Mouse (Mus musculus) liver, embryonic 13.5 days (tissue): ENCODE results near the gene Efna1. TPM values are rescaled to one million over a fixed set of nuclear protein-coding genes. Genes with fewer than 3 reads are reported as not detected.

ENCODE experiments used
- ATAC-seq: fragments of 200-750 bp; cut with Nextera tagmentation; 2 replicates; pipeline ENCODE4 v1.8.0; 2017; ENCODE audit warnings: low read depth, mild to moderate bottlenecking, moderate number of reproducible peaks, moderate library complexity
- DNase-seq: peaks from one replicate; pipeline ENCODE4 v3.0.0; 2022
- H3K27ac ChIP-seq: fragments of 300-500 bp; sonication (generic); 2 replicates; pipeline ENCODE4 v1.5.1; 2015; ENCODE audit warnings: moderate library complexity, mild to moderate bottlenecking, inconsistent platforms
- H3K27me3 ChIP-seq: fragments of 300-500 bp; sonication (generic); 2 replicates; pipeline ENCODE4 v1.6.1; 2015; ENCODE audit warnings: mild to moderate bottlenecking, inconsistent platforms
- H3K36me3 ChIP-seq: fragments of 300-500 bp; sonication (generic); 2 replicates; pipeline ENCODE4 v1.6.1; 2015; ENCODE audit warnings: mild to moderate bottlenecking, inconsistent platforms
- H3K4me1 ChIP-seq: fragments of 300-500 bp; sonication (generic); replicated peaks from 2 replicates; pipeline ENCODE4 v1.6.1; 2015; ENCODE audit warnings: inconsistent platforms
- H3K4me2 ChIP-seq: fragments of 300-500 bp; sonication (generic); 2 replicates; pipeline ENCODE4 v1.6.1; 2015; ENCODE audit warnings: inconsistent platforms, mild to moderate bottlenecking, moderate library complexity
- H3K4me3 ChIP-seq: fragments of 300-500 bp; sonication (generic); replicated peaks from 2 replicates; pipeline ENCODE4 v1.5.1; 2015; ENCODE audit warnings: mild to moderate bottlenecking, inconsistent platforms
- H3K9ac ChIP-seq: fragments of 300-500 bp; sonication (generic); 2 replicates; pipeline ENCODE4 v1.6.1; 2015; ENCODE audit warnings: mild to moderate bottlenecking, inconsistent platforms
- H3K9me3 ChIP-seq: fragments of 300-500 bp; sonication (generic); replicated peaks from 2 replicates; pipeline ENCODE4 v1.6.1; 2016; ENCODE audit warnings: inconsistent platforms
- WGBS: fragments of 180-500 bp; shearing (Covaris S2); methylation state at CpG from one replicate; pipeline ENCODE4 v1.1.7; 2015; ENCODE audit not compliant: insufficient replicate concordance; 5-methylcytosine and 5-hydroxymethylcytosine counted together
- microRNA counts: library from miRNA; unstranded; fragments of <30 nt; microRNA quantifications from one replicate; lab custom pipeline; 2016
- microRNA-seq: library from miRNA; unstranded; fragments of <30 nt; microRNA quantifications from one replicate; pipeline ENCODE4, GENCODE M21; 2016
- polyA plus RNA-seq: library from polyadenylated mRNA; unstranded; fragments of >200 nt; fragmentation: Nextera tagmentation; extraction: Ambion mirVana; gene quantifications from 2 replicates; pipeline ENCODE4 v1.2.1, GENCODE M21; 2015

Efna1 gene
- polyA plus RNA-seq, 1 experiment from 2014 or later, result 4.3 TPM

DNA sequence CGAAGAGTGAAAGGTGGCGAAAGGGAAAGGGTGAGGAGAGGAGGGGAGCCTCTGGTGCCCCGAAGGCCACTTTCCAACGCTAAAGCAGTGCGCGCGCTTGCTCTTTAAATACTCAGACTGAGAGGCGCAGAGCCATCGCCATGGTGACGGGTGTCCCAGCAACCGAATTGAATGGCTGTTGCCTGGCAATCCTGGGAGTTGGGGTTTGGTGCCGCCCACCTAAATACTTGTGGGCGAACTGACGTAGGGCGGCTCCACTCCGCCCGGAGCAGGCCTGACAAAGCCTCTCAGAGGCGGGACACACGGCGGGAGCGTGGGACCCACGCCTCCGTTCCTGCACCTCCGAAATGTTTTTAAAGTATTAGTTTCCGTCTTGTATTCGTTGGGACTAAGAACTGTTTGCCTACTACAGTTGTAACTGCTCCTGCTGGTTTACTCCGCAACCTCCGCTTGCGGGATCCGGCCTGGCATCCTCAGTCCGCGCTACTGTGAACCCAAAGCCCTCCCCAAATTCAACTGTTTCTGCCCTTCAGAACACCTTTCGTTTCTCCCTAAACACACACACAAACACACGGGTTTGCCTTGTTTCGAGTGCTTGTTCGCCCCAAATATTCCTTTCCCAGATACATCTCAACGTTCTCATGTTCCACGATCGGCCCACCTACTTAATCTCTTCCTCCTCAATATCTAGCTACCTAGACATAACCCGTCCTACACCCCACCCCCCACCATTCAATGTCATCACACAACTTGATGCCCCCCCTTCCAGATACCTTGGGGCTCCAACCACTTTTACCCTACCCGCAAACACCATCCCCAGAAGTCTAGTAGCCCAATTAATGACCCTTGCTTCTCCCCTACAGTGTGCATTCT, 53.4 kb downstream of the Efna1 start:
- peak overlapping the region; percentile 61 for H3K4me2 ChIP-seq
- H3K36me3 ChIP-seq, result no peaks in the 10 kb centered on the region
- peak overlapping the region; percentile 51 for H3K4me3 ChIP-seq
- WGBS, result 7% methylated on average over 41 of the region's 41 CpGs
- peaks cover 91% of the 10 kb centered on the region for H3K27me3 ChIP-seq
- H3K9ac ChIP-seq, result peak overlapping the region; percentile 26; the same call in 1 of the 2 replicates
- ATAC-seq, result peak; percentile 45; the same call in 1 of the 2 replicates
- no peaks in the 10 kb centered on the region for H3K9me3 ChIP-seq
- H3K4me1 ChIP-seq, result peaks cover 27% of the 10 kb centered on the region
- peak; percentile 37 for DNase-seq
- H3K27ac ChIP-seq, result no peak overlapping the region

- 11% methylated on average over 21 of the region's 21 CpGs for WGBS
- no peak for DNase-seq
- Histone ChIP-seq H3K9me3 (no peaks in the 10 kb centered on the region), H3K27me3 (peaks cover 89% of the 10 kb centered on the region), H3K4me1 (peaks cover 27% of the 10 kb centered on the region), H3K4me2 (peak within 1 kb of the TSS; percentile 61), H3K27ac (no peak within 1 kb of the TSS), H3K9ac (peak within 1 kb of the TSS; percentile 26; the same call in 1 of the 2 replicates), H3K36me3 (no peaks in the 10 kb centered on the region), H3K4me3 (peak within 1 kb of the TSS; percentile 51)
- no peak for ATAC-seq
These were observed 54.0 kb downstream of the Efna1 start, which contains the start of gene Mtx1 for GRCm38 (mm10) chr3:89226900-89227299. Mtx1 (minus strand) TSS chr3:89227088.

- Histone ChIP-seq H3K27ac (no peak overlapping the region), H3K36me3 (no peaks in the 10 kb centered on the region), H3K4me3 (no peak overlapping the region), H3K27me3 (peaks cover 86% of the 10 kb centered on the region), H3K9ac (no peak overlapping the region), H3K9me3 (no peaks in the 10 kb centered on the region), H3K4me2 (no peak overlapping the region), H3K4me1 (peaks cover 27% of the 10 kb centered on the region)
- DNase-seq, result no peak
- 51% methylated on average over 11 of the region's 11 CpGs for WGBS
- no peak for ATAC-seq
These were observed 54.6 kb downstream of the Efna1 start for GRCm38 (mm10) chr3:89226361-89226760.

DNA sequence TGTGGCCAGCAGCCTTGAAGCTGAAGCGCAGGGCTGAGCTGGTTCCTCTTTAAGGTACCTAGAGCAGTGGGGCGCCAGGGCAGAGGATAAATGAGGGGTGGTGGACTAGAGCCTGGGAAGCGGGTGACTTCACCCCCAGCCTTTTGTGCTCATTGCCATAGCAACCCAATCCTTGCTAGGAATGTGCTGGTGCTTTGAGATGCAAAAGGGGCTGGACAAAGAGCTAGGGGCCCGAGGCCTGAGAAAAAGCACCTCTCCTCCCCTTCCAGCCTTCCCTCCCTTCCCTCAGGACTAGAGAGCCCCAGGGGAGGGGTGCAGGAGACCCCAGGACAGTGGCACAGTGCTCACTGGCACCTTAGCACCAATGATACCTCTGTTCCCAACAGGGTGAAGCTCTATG, 55.0 kb downstream of the Efna1 start:
- ATAC-seq (no peak), DNase-seq (no peak)
- Histone ChIP-seq H3K4me3 (no peak overlapping the region), H3K4me2 (no peak overlapping the region), H3K9ac (no peak overlapping the region), H3K27ac (no peak overlapping the region), H3K27me3 (peaks cover 86% of the 10 kb centered on the region), H3K4me1 (peaks cover 27% of the 10 kb centered on the region), H3K9me3 (no peaks in the 10 kb centered on the region), H3K36me3 (no peaks in the 10 kb centered on the region)
- WGBS, result 31% methylated on average over 4 of the region's 4 CpGs

GRCm38 (mm10) chr3:89225321-89225815, 55.6 kb downstream of the Efna1 start:
- DNase-seq, result no peak
- Histone ChIP-seq H3K27ac (no peak overlapping the region), H3K4me3 (no peak overlapping the region), H3K9me3 (no peaks in the 10 kb centered on the region), H3K4me2 (no peak overlapping the region), H3K27me3 (peaks cover 82% of the 10 kb centered on the region), H3K9ac (no peak overlapping the region), H3K4me1 (peaks cover 27% of the 10 kb centered on the region), H3K36me3 (no peaks in the 10 kb centered on the region)
- no peak for ATAC-seq
- 56% methylated on average over 12 of the region's 12 CpGs for WGBS

DNA sequence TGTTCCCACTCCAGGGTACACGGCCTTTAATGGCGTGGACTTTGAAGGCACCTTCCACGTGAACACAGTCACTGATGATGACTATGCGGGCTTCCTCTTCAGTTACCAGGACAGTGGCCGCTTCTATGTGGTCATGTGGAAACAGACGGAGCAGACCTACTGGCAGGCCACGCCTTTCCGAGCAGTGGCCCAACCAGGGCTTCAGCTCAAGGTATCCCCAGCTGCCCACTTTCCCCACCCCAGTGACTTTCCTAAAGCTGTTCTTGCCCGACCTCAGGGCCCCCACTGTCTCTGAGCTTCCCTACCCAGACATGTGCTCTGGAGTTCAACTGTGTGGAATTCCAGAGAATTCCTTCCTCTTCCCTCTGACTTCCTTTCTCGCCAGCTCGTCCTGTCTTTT, 56.1 kb downstream of the Efna1 start:
- WGBS, result 65% methylated on average over 11 of the region's 11 CpGs

More for the DNA sequence above, 56.1 kb downstream of the Efna1 start:
- Histone ChIP-seq H3K9ac (no peak overlapping the region), H3K27ac (no peak overlapping the region), H3K4me1 (peaks cover 27% of the 10 kb centered on the region), H3K9me3 (no peaks in the 10 kb centered on the region), H3K4me3 (no peak overlapping the region), H3K27me3 (peaks cover 81% of the 10 kb centered on the region), H3K36me3 (no peaks in the 10 kb centered on the region), H3K4me2 (no peak overlapping the region)
- DNase-seq, result no peak
- no peak for ATAC-seq

MicroRNAs encoded within 50 kb of the gene (microRNA counts, 519-probe panel; counts per million panel counts)
- 114 counts per million for microRNA mmu-miR-92b (lab: Ali Mortazavi, UCI)

Small RNA genes within 50 kb of the gene (microRNA-seq; reads per million reads assigned to microRNA genes)
- 86.1 reads per million, percentile 49 among the genes with 10 or more reads in this experiment for gene Mir92b

Other genes starting within 250 kb of the Efna1 start
- 5.5 and 5.9 TPM in 2 replicates for gene Rusc1, start 187.8 kb downstream of the Efna1 start, polyA plus RNA-seq
- not detected in 2 replicates for gene Gm43738, start 180.0 kb downstream of the Efna1 start, polyA plus RNA-seq
- 274 and 295 TPM in 2 replicates for gene Fdps, start 179.2 kb downstream of the Efna1 start, polyA plus RNA-seq
- gene Pklr, start 145.0 kb downstream of the Efna1 start, polyA plus RNA-seq, result 133 and 136 TPM in 2 replicates
- 0.75 and 0.78 TPM in 2 replicates for gene Hcn3, start 120.9 kb downstream of the Efna1 start, polyA plus RNA-seq
- 10.3 and 10.8 TPM in 2 replicates for gene Clk2, start 116.3 kb downstream of the Efna1 start, polyA plus RNA-seq
- gene Scamp3, start 103.7 kb downstream of the Efna1 start, polyA plus RNA-seq, result 67.4 and 72.1 TPM in 2 replicates
- 2.8 and 3.9 TPM in 2 replicates for gene Fam189b, start 98.0 kb downstream of the Efna1 start, polyA plus RNA-seq
- gene Gba, start 78.2 kb downstream of the Efna1 start, polyA plus RNA-seq, result 21.7 and 23.7 TPM in 2 replicates
- 1.0 and 1.5 TPM in 2 replicates for gene Thbs3, start 66.0 kb downstream of the Efna1 start, polyA plus RNA-seq
- gene Mtx1, start 54.1 kb downstream of the Efna1 start, polyA plus RNA-seq, result 152 and 155 TPM in 2 replicates
- 0.14 and 0.51 TPM in 2 replicates for gene Muc1, start 52.1 kb downstream of the Efna1 start, polyA plus RNA-seq
- gene Krtcap2, start 35.2 kb downstream of the Efna1 start, polyA plus RNA-seq, result 152 and 155 TPM in 2 replicates
- gene Trim46, start 34.8 kb downstream of the Efna1 start, polyA plus RNA-seq, result 0.14 and 0.23 TPM in 2 replicates
- 57.2 and 64.5 TPM in 2 replicates for gene Dpm3, start 21.8 kb downstream of the Efna1 start, polyA plus RNA-seq
- gene Slc50a1, start 10.6 kb downstream of the Efna1 start, polyA plus RNA-seq, result 17.4 and 18.0 TPM in 2 replicates
- gene Efna3, start 41.8 kb upstream of the Efna1 start, polyA plus RNA-seq, result 0.32 and 0.41 TPM in 2 replicates
- 1.0 and 1.2 TPM in 2 replicates for gene Efna4, start 56.9 kb upstream of the Efna1 start, polyA plus RNA-seq
- 9.5 and 9.6 TPM in 2 replicates for gene Adam15, start 68.9 kb upstream of the Efna1 start, polyA plus RNA-seq
- 0.07 and 0.08 TPM in 2 replicates for gene Dcst2, start 80.8 kb upstream of the Efna1 start, polyA plus RNA-seq
- gene Dcst1, start 84.1 kb upstream of the Efna1 start, polyA plus RNA-seq, result not detected in 2 replicates
- gene Zbtb7b, start 113.6 kb upstream of the Efna1 start, polyA plus RNA-seq, result 0.97 and 1.8 TPM in 2 replicates
- gene Lenep, start 121.7 kb upstream of the Efna1 start, polyA plus RNA-seq, result not detected in 2 replicates
- gene Flad1, start 130.7 kb upstream of the Efna1 start, polyA plus RNA-seq, result 18.0 and 18.7 TPM in 2 replicates
- 282 and 301 TPM in 2 replicates for gene Cks1b, start 137.2 kb upstream of the Efna1 start, polyA plus RNA-seq
- gene Shc1, start 137.3 kb upstream of the Efna1 start, polyA plus RNA-seq, result 42.3 and 51.4 TPM in 2 replicates
- gene Pygo2, start 149.1 kb upstream of the Efna1 start, polyA plus RNA-seq, result 11.0 and 12.0 TPM in 2 replicates
- gene Pbxip1, start 155.6 kb upstream of the Efna1 start, polyA plus RNA-seq, result 6.0 and 6.8 TPM in 2 replicates
- gene Pmvk, start 173.4 kb upstream of the Efna1 start, polyA plus RNA-seq, result 39.5 and 40.4 TPM in 2 replicates
- gene Kcnn3, start 239.0 kb upstream of the Efna1 start, polyA plus RNA-seq, result 0.03 and 0.05 TPM in 2 replicates